Mouse (Mus musculus) forebrain, embryonic 12.5 days (tissue): ENCODE results near the gene Ucp2. TPM values are rescaled to one million over a fixed set of nuclear protein-coding genes. Genes with fewer than 3 reads are reported as not detected.
"Not testable (repeated sequence)": the region's sequence is repeated elsewhere in the genome, so short reads cannot be mapped to it uniquely, and the experiment has no call there.

Experiments
- ATAC-seq: fragments of 200-750 bp; cut with Nextera tagmentation; 2 replicates; pipeline ENCODE4 v1.8.0; 2017; ENCODE audit warnings: moderate TSS enrichment; ENCODE audit not compliant: low FRiP score
- H3K27ac ChIP-seq: fragments of 300-500 bp; sonication (generic); 2 replicates; pipeline ENCODE4 v1.5.1; 2016; ENCODE audit warnings: mild to moderate bottlenecking
- H3K27me3 ChIP-seq: fragments of 300-500 bp; sonication (generic); 2 replicates; pipeline ENCODE4 v1.6.1; 2016; ENCODE audit warnings: mild to moderate bottlenecking
- H3K36me3 ChIP-seq: fragments of 300-500 bp; sonication (generic); replicated peaks from 2 replicates; pipeline ENCODE4 v1.6.1; 2016; ENCODE audit warnings: mild to moderate bottlenecking
- H3K4me1 ChIP-seq: fragments of 300-500 bp; sonication (generic); 2 replicates; pipeline ENCODE4 v1.6.1; 2016
- H3K4me2 ChIP-seq: fragments of 300-500 bp; sonication (generic); 2 replicates; pipeline ENCODE4 v1.6.1; 2016; ENCODE audit warnings: mild to moderate bottlenecking, moderate library complexity
- H3K4me3 ChIP-seq: fragments of 300-500 bp; sonication (generic); replicated peaks from 2 replicates; pipeline ENCODE4 v1.5.1; 2016; ENCODE audit warnings: mild to moderate bottlenecking
- H3K9ac ChIP-seq: fragments of 300-500 bp; sonication (generic); 2 replicates; pipeline ENCODE4 v1.6.1; 2016; ENCODE audit warnings: mild to moderate bottlenecking
- H3K9me3 ChIP-seq: fragments of 300-500 bp; sonication (generic); 2 replicates; pipeline ENCODE4 v1.6.1; 2016
- WGBS: fragments of 180-500 bp; shearing (Covaris S2); methylation state at CpG from one replicate; pipeline ENCODE4 v1.1.7; 2016; 5-methylcytosine and 5-hydroxymethylcytosine counted together
- polyA plus RNA-seq: library from polyadenylated mRNA; unstranded; fragments of >200 nt; fragmentation: Nextera tagmentation; extraction: Ambion mirVana; gene quantifications from 2 replicates; pipeline ENCODE4 v1.2.1, GENCODE M21; 2016

Ucp2 gene
- polyA plus RNA-seq, 1 experiment from 2014 or later = 83.8 TPM

GRCm38 (mm10) chr7:100466781-100467510 lies 26.2 kb upstream of the Ucp2 start:
- Histone ChIP-seq H3K27me3 (no peaks in the 10 kb centered on the region), H3K4me1 (no peaks in the 10 kb centered on the region), H3K4me2 (no peak overlapping the region), H3K4me3 (no peak overlapping the region), H3K27ac (no peak overlapping the region), H3K9ac (no peak overlapping the region), H3K9me3 (no peaks in the 10 kb centered on the region), H3K36me3 (peaks cover 55% of the 10 kb centered on the region)
- ATAC-seq = no peak
- WGBS = 87% methylated on average over 11 of the region's 11 CpGs

GRCm38 (mm10) chr7:100468761-100469160 lies 24.4 kb upstream of the Ucp2 start:
- Histone ChIP-seq H3K4me2 (no peak overlapping the region), H3K9ac (no peak overlapping the region), H3K4me1 (no peaks in the 10 kb centered on the region), H3K27ac (no peak overlapping the region), H3K27me3 (no peaks in the 10 kb centered on the region), H3K4me3 (no peak overlapping the region), H3K9me3 (no peaks in the 10 kb centered on the region), H3K36me3 (peaks cover 48% of the 10 kb centered on the region)
- ATAC-seq = no peak
- WGBS = 89% methylated on average over 6 of the region's 6 CpGs

- Histone ChIP-seq H3K9ac (no peak overlapping the region), H3K27ac (no peak overlapping the region), H3K9me3 (no peaks in the 10 kb centered on the region), H3K36me3 (peaks cover 42% of the 10 kb centered on the region), H3K4me2 (no peak overlapping the region), H3K27me3 (no peaks in the 10 kb centered on the region), H3K4me1 (no peaks in the 10 kb centered on the region), H3K4me3 (no peak overlapping the region)
- 85% methylated on average over 1 of the region's 1 CpGs for WGBS
- no peak for ATAC-seq
These were observed 23.6 kb upstream of the Ucp2 start for GRCm38 (mm10) chr7:100469502-100469901.

GRCm38 (mm10) chr7:100470796-100471406 lies 22.2 kb upstream of the Ucp2 start:
- no peaks in the 10 kb centered on the region for H3K4me1 ChIP-seq
- WGBS = 91% methylated on average over 11 of the region's 11 CpGs
- peaks cover 32% of the 10 kb centered on the region for H3K36me3 ChIP-seq
- H3K9ac ChIP-seq = no peak overlapping the region
- no peak overlapping the region for H3K4me2 ChIP-seq
- H3K27ac ChIP-seq = no peak overlapping the region
- no peak for ATAC-seq
- H3K9me3 ChIP-seq = no peaks in the 10 kb centered on the region
- H3K27me3 ChIP-seq = no peaks in the 10 kb centered on the region
- H3K4me3 ChIP-seq = no peak overlapping the region

GRCm38 (mm10) chr7:100471407-100471797 lies 21.7 kb upstream of the Ucp2 start:
- Histone ChIP-seq H3K27me3 (no peaks in the 10 kb centered on the region), H3K27ac (no peak overlapping the region), H3K36me3 (peaks cover 29% of the 10 kb centered on the region), H3K9ac (no peak overlapping the region), H3K4me1 (no peaks in the 10 kb centered on the region), H3K4me2 (no peak overlapping the region), H3K4me3 (no peak overlapping the region), H3K9me3 (no peaks in the 10 kb centered on the region)
- WGBS = 100% methylated on average over 1 of the region's 1 CpGs
- no peak for ATAC-seq

GRCm38 (mm10) chr7:100472777-100473176 lies 20.4 kb upstream of the Ucp2 start, which contains the start of gene Ucp3:
Ucp3 (plus strand) TSS chr7:100472990.
- Histone ChIP-seq H3K9ac (no peak within 1 kb of the TSS), H3K4me2 (no peak within 1 kb of the TSS), H3K27me3 (no peaks in the 10 kb centered on the region), H3K36me3 (peaks cover 23% of the 10 kb centered on the region), H3K27ac (no peak within 1 kb of the TSS), H3K4me3 (no peak within 1 kb of the TSS), H3K4me1 (no peaks in the 10 kb centered on the region), H3K9me3 (no peaks in the 10 kb centered on the region)
- WGBS = 84% methylated on average over 6 of the region's 6 CpGs
- ATAC-seq = no peak

- Histone ChIP-seq H3K4me3 (no peak overlapping the region), H3K27me3 (no peaks in the 10 kb centered on the region)
These were observed 19.2 kb upstream of the Ucp2 start for GRCm38 (mm10) chr7:100473846-100474454.

GRCm38 (mm10) chr7:100474680-100475079 lies 18.5 kb upstream of the Ucp2 start:
- no peak for ATAC-seq
- Histone ChIP-seq H3K4me2 (no peak overlapping the region), H3K27me3 (no peaks in the 10 kb centered on the region), H3K4me1 (no peaks in the 10 kb centered on the region), H3K4me3 (no peak overlapping the region), H3K27ac (no peak overlapping the region), H3K9ac (no peak overlapping the region), H3K9me3 (no peaks in the 10 kb centered on the region), H3K36me3 (peaks cover 4% of the 10 kb centered on the region)
- whole genome bisulfite sequencing = 57% methylated on average over 1 of the region's 1 CpGs

More at GRCm38 (mm10) chr7:100473846-100474454, 19.2 kb upstream of the Ucp2 start:
- Histone ChIP-seq H3K4me1 (no peaks in the 10 kb centered on the region), H3K9me3 (no peaks in the 10 kb centered on the region), H3K27ac (no peak overlapping the region), H3K4me2 (no peak overlapping the region), H3K9ac (no peak overlapping the region), H3K36me3 (peaks cover 11% of the 10 kb centered on the region)
- no peak for ATAC-seq
- 90% methylated on average over 9 of the region's 9 CpGs for whole genome bisulfite sequencing

GRCm38 (mm10) chr7:100479100-100479822 lies 13.9 kb upstream of the Ucp2 start:
- H3K9ac ChIP-seq = no peak overlapping the region
- no peak overlapping the region for H3K4me3 ChIP-seq
- H3K27me3 ChIP-seq = no peaks in the 10 kb centered on the region
- H3K27ac ChIP-seq = no peak overlapping the region
- H3K9me3 ChIP-seq = no peaks in the 10 kb centered on the region
- no peaks in the 10 kb centered on the region for H3K36me3 ChIP-seq
- no peaks in the 10 kb centered on the region for H3K4me1 ChIP-seq
- no peak overlapping the region for H3K4me2 ChIP-seq
- 85% methylated on average over 20 of the region's 20 CpGs for WGBS
- no peak for ATAC-seq

GRCm38 (mm10) chr7:100479823-100480164 lies 13.3 kb upstream of the Ucp2 start:
- H3K9ac ChIP-seq = no peak overlapping the region
- H3K27ac ChIP-seq = no peak overlapping the region
- WGBS = 81% methylated on average over 15 of the region's 15 CpGs
- no peaks in the 10 kb centered on the region for H3K4me1 ChIP-seq
- no peaks in the 10 kb centered on the region for H3K9me3 ChIP-seq
- H3K4me2 ChIP-seq = no peak overlapping the region
- H3K4me3 ChIP-seq = no peak overlapping the region
- ATAC-seq = no peak
- H3K36me3 ChIP-seq = no peaks in the 10 kb centered on the region
- no peaks in the 10 kb centered on the region for H3K27me3 ChIP-seq

GRCm38 (mm10) chr7:100480175-100480574 lies 13.0 kb upstream of the Ucp2 start:
- 86% methylated on average over 17 of the region's 17 CpGs for WGBS
- Histone ChIP-seq H3K9ac (no peak overlapping the region), H3K9me3 (no peaks in the 10 kb centered on the region), H3K4me3 (no peak overlapping the region), H3K36me3 (no peaks in the 10 kb centered on the region), H3K4me2 (no peak overlapping the region), H3K27me3 (no peaks in the 10 kb centered on the region), H3K27ac (no peak overlapping the region), H3K4me1 (no peaks in the 10 kb centered on the region)
- ATAC-seq = no peak

- H3K4me2 ChIP-seq, ATAC-seq, H3K4me1 ChIP-seq, H3K36me3 ChIP-seq, H3K27me3 ChIP-seq, H3K9ac ChIP-seq, H3K9me3 ChIP-seq, H3K27ac ChIP-seq, H3K4me3 ChIP-seq: not testable (repeated sequence)
- WGBS = 84% methylated on average over 2 of the region's 2 CpGs
These were observed 11.1 kb upstream of the Ucp2 start for GRCm38 (mm10) chr7:100482046-100482445.
